Comparison of ENCODE assay signal across 5 mouse cellular contexts in genomic region chr3:142528116-142528515, GRCm38 (mm10).
"Had no signal": no experiment of that assay in that cellular context is flagged by ENCODE, and none has a peak within 500 bp of the region (broad histone marks: within the 10 kb centered on the region; RNA-seq: fewer than 3 reads in every experiment).

No protein-coding gene starts in this region.

- DNase-seq: lung, adult 2 months; right cerebral cortex, postnatal 14 days; thymus, adult 2 months; thymus, postnatal 25 days; thymus, postnatal 4 days had no signal
